Mouse (Mus musculus) liver (tissue): ENCODE data around the gene Eif3i.
"Not testable (repeated sequence)": the region's sequence is repeated elsewhere in the genome, so short reads cannot be mapped to it uniquely, and the experiment has no call there.

ENCODE experiments used
- DNase-seq: peaks from one replicate; pipeline ENCODE4 v3.0.0-alpha.2; 2020; ENCODE audit warnings: mixed read lengths

Gene Eif3i

DNA sequence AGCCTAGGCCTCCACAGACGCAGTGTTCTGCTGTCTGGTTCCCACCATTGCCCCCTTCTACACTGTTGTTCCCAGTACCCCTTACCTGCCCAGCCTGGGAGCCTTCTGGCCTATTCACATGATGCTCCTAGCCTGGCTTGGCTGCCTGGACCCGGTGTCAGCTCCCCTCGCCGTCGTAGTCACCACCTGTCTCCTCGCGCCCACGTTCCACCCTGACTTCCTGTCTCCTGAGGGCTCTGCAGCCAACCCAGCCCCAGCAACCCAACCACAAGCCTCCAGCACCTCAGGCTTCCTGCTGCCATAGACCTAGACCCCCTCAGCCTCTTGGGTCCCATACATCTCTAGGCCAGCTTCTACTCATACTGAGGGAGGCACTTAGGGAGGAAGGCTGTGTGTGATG lies 27.0 kb downstream of the Eif3i start, which contains the start of gene Lck:
TSS of gene Lck (minus strand) at position 212 of the 400 bp plus-strand sequence.
- DNase-seq, result no peak

DNA sequence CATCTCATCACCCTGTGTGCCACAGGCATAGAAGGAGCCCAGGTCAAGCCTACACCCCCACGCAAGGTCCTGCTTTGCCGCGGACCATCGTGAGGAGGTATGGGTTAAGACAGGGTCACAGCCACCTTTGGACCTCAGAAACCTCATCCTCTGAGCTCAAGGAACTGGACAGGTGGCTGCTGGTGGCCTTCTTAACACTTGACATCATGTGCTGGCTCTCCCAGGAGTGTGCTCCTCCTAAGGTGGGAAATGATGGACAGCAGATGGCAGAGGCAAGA lies 27.4 kb downstream of the Eif3i start:
- no peak for DNase-seq

DNA sequence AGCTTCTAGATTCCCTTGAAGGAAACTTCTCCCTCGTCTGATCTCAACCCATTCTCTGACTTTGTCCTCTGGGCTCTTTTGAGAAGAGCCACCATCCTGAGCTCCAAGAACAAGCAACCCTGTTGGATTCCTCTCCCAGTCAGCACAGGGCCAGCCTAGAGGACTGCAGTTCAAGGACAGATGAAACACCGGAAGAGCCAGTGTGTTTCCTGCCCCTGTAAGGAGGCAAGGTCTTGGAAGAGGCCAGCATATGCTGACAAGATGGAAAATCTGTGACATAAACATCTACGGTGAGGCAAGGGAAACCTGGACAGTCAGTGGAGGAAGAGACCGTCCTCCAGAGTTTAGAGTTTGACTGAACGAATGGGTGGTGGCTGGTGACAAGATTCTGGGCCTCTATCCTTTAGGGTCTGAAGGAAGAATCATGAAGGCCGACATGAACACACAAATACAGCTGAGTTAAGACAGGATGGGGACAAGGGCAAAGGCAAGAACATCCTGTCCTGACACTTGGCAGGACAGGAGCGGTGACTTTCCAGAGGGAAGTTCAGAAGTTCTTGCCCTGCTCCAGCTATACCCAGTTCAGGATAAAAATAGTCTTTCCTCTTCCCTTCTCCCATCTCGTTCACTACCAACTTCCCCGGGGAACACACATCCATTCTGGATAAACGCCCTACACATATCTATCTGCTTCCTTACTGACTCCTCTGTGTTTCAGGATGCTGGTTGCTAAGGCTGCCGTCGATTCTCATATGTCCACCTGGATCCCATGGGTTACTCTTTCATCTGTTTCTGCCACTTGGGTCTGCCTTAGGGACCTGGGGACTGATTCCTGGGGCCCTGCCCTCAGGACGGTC lies 28.0 kb downstream of the Eif3i start:
- no peak for DNase-seq

DNA sequence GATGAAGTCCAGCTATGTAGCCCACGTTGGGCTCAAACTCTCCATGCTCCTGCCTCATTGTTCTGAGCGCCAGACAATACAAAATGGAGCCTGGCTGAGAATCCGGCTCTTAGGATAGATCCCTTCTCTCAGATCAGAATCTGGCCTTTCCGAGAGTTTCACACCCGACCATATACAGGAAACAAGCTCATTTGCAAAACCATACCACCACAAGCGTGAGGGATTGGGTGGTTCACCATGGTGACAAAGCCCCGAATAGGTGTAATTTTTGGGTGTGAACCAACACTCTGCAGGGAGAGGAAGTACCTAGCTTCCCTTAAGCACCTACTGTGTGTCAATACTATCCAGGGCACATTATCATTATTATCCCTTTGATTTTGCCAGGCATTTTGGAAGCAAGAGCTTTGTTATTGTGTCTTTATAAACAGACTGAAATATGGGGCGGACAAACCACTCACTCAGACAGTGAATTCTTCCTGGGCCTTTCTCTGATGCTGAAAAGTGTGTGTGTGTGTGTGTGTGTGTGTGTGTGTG lies 28.8 kb downstream of the Eif3i start:
- DNase-seq, result no peak

DNA sequence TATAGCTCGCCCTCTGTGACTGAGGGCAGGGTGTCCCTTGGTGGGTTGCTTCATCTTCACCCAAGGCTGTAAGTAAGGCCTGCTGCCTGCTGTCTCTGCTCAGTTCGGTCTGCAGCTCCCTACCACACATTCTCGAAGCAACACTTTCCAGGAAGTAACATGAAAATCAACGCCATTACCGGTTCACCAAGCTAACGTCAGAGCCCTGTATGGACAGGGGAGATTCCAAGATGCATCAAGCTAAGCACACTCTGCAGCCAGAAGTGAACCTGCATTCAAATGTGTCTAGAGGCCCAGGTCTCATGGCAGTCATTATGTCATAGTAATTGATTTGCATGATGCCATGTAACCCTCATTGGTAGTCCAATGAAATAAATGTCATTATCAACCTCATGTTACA lies 30.4 kb downstream of the Eif3i start:
- DNase-seq, result no peak

DNA sequence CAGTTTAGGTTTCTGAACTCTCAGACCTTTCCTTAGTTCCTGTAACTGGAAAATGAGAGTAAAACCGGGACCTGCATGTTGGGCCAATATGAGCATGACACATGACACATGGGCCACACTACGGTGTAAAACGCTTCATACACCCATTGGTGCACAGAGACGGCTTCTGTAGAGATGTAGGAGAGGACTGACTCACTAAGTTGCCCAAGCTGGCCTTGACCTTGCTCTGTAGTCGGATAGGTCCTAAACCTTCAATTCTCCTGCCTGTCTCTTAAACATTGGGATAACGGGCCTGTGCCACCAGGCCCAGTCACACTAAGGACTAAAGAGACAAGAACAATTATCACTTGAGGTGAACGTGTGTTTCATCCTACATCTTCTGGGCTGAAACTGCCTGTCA lies 32.1 kb downstream of the Eif3i start:
- no peak for DNase-seq

DNA sequence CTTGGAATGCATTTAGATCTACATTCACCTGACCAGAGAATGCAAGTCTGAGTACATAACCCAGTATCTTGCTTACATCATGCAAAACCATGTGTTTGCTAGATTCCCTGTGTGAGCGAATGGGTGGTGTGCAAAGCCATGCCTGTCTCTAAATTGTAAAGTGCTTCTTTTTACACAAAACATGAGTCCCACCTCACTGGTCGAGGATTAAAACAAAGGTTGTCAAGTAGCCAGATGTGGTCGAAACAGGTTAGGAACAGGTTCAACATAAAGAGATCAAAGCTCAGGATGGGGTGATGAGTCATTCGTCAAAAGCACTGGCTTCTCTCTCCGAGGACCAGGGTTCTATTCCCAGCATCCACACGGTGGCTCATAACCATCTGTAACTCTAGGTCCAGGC lies 35.3 kb downstream of the Eif3i start:
- no peak for DNase-seq

DNA sequence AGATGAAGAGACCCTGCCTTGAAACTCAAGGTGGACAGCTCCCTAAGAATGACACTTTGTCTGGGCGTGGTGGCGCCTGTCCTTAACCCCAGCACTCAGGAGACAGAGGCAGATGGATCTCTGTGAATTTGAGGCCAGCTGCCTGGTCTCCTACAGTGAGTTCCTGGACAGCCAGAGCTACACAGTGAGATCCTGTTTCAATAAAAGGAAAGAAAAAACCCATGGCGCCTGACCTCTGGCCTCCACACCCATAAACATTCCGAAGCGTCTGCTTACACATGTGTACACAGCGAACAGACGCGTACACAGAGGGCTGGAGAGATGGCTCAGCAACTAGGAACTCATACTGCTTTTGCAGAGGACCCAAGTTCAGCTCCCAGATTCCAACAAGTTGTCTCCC lies 36.7 kb downstream of the Eif3i start:
- no peak for DNase-seq

DNA sequence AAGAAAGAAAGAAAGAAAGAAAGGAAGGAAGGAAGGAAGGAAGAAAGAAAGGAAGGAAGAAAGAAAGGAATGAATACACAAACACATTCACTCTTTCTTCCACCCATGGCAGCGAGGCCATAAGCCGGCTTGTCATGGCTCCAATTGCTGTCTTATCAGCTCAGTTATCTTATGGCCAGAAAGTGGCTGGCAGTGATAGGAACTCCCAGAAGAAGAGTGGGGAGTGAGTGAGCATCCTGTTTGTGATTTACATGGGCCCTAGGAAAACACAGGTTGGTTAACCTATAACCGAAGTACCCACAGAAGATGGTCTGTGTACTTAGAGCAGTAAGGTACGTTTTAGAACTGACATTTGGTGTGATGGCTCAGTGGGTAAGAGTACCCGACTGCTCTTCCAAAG lies 39.3 kb downstream of the Eif3i start:
- DNase-seq, result no peak

DNA sequence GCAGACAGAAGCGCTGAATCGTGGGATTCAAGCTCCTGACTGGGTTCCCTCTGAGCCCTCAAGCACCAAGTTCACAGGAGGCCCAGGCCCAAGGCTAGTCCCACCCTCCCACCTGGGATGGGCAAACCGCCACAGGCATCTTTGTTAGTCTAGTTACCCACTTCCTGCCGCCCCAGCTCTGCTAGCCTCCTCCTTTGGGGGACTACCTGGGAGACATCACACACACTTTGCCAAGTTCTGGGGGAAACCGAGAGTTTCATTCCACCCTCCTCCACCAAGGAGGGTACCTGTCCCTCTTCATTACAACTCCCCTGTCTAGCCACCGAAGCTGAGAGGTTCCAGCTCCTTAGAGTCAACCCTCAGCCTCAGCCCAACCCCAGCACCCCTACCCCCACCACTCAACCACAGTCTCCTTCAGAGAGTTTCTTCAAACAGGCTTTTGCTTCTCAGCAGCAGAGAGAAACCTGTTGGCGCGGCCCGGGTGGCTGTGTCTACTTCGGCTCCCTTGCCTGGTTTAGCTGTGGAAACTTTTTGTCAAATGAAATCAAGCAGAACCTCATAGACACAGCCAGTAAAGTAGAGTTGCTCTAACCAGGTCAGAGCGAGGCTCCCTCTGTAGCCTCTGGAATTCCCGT lies 42.0 kb downstream of the Eif3i start:
- no peak for DNase-seq

DNA sequence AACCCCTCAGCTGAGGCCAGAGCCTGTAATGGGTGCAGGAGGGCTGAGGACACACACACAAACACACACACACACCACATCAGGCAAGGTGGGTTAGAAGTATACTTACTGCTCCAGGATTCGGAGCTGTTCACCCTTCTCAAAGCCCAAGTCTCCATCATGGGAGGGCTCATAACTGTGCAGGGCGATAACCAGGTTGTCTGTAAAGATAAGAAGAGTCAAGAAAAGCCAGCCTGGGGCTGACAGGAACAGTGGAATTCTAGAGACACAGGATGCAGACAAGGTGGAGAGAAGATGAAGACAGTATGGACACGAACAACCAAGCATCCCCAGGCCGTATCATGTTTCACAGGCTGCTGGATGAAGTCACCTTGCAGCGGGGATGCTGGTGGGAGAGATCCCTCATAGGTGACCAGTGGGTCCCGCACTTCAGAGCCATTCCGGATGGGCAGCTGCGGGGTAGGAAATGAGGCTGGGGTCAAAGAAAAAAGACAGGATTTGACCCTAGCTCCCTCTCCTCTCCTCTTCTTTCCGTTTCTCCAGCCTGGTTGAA lies 43.1 kb downstream of the Eif3i start:
- peak; percentile 68 for DNase-seq

DNA sequence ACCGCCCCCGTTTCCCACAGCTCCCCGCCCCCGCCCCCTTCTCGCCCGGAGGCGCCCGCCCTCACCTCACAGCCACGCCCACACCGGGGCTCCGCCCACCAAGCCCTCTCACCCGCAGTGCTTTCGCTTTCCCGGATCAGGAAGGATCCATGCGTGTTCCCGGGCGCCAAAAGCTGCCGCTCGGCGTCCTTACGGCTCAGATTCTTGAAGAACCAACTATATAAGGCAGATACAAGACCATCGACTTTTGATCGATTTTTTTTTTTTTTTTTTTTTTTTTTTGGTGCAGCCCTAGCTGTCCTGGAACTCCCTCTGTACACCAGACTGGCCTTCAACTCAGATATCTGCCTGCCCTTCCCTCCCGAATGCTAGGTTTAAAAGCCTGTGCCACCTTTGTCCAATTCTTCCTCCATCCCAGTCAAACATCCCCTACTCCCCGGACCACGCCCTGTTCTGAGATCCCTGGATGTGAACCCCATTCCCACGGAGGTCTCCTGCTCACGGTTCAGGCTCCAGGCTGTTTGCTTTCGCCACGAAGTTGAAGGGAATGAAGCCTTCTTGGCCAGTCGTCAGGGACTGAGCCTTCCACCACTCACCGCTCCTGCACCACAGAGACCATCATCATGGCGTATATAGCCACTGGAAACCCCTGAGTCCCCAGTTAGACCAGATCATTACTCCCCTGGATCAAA lies 43.8 kb downstream of the Eif3i start:
- peak; percentile 97 for DNase-seq

DNA sequence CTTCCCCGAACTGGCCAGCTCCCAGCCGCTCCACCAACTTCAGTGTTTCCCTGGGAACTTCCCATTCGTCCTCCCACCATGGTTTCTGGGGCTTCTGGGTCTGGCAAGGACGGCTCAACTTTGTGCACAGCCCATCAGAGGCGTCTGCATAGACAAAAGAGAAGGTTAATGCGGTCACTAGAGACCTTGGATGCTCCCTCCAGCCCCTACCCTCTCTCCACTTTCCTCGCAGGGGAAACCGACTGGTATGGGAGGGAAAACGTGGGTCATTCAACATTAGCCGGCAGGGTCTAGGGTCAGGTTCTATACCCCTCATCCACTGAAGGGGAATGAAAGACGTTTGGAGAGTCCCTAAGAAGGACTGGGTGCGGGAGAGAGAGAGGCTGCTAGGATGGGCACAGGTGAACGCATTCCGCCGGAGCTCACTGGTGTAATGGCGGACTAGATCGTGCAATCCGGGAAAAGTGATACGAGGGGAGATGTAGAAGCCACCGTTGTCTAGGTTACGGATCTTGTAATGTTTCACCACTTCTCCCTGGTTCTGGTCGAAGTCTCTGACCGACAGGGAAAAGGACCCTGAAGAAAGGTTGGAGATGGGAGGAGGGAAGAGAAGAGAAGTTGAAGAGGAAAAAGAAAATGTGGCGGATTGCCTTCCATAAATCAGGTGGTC lies 44.5 kb downstream of the Eif3i start:
- no peak for DNase-seq

DNA sequence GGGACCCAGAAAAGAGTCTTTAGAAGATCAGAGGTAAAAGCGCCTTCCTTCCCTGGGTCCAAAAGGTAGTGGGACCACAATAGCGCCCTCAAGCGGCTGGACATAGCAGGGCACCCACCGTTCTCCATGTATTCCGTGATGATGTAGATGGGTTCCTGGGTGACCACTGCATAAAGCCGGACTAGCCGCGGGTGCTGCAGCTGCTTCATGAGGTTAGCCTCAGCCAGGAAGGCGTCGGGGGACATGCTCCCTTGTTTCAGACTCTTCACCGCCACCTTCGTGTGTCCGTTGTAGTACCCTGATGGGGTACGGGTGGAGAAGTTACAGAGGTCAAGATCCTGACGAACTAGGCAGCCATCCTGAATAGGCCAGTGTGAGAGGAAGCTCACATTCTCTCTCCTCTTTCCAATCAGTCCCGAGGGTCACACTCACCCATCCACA lies 45.0 kb downstream of the Eif3i start:
- peak; percentile 69 for DNase-seq

DNA sequence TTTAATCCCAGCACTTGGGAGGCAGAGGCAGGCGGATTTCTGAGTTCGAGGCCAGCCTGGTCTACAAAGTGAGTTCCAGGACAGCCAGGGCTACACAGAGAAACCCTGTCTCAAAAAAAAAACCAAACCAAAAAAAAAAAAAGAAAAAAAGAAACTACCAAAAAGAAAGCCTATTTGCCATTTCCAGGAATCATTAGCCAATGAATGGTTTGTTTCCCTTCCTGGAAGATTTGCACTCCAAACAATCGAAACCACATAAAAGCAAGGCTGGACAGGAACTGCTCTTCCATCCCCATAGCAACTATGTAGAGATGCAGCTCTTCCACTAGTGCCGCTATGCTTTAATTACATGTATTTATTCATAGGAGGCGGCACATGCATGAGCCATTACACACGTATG lies 45.9 kb downstream of the Eif3i start:
- DNase-seq, result not testable (repeated sequence)

DNA sequence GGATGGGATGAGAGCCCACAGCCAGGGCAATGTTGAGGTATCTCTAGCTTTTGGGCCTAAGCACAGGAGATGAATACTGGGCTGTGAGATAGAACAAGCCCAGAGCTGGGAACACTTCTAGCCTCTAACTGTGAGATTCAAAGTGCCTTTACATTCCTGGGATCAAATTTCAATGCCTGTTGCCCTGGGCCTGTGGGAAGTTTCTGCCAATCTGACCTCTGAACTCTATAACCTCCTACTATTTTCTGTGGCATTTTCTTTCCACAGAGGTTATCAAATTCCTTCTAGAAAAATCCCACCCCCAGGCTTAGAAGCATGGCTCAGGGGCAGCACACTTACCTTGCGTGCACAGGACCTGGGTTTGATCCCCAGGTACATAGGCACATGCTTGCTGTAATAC lies 50.2 kb downstream of the Eif3i start:
- DNase-seq, result no peak

DNA sequence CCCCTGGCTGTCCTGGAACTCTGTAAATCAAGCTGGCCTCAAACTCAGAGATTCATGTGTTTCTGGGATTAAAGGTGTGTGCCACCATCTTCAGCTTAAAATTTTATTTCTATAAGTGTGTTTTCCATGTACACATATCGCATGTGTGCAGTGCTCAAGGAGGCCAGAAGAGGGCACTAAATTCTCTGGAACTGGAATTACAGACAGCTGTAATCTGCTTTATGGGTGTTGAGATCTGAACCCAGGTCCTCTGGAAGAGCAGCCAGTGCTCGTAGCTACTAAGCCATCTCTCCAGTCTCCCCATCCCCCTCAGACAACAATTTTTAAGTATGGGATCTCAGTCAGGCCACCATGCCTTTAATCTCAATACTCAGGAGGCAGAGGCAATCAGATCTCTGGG lies 51.1 kb downstream of the Eif3i start:
- DNase-seq, result peak; percentile 69

DNA sequence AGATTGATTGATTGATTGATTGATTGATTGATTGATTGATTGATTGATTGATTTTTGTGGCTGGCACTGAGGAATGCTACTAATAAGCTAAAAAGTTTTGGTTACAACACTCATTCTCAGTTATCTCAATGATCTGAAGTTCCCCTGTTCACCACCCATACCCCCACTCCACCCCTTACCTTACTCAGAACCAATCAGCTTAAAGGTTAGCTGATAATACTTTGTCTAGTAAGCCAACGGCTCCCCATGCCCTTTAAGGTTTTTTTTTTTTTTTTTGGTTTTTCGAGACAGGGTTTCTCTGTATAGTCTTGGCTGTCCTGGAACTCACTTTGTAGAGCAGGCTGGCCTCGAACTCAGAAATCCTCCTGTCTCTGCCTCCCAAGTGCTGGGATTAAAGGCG lies 52.8 kb downstream of the Eif3i start:
- DNase-seq, result not testable (repeated sequence)

DNA sequence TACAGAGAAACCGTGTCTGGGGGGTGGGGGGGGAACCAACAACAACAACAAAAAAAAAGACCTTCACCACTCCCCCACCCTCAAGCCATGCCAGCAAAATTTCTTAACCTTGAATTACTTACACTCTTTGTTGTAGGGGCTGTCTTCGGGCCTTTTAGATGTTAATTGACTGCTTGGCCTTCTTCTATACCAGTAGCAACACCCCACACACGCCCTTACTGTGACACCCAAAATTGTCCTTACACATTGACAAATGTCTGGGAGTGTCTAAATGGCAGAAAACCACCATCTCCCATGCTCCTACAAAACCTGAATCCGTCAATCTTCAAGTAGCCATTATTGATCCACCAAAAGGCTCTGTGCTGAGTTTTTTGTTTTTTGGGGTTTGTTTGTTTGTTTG lies 56.3 kb downstream of the Eif3i start:
- DNase-seq, result no peak

DNA sequence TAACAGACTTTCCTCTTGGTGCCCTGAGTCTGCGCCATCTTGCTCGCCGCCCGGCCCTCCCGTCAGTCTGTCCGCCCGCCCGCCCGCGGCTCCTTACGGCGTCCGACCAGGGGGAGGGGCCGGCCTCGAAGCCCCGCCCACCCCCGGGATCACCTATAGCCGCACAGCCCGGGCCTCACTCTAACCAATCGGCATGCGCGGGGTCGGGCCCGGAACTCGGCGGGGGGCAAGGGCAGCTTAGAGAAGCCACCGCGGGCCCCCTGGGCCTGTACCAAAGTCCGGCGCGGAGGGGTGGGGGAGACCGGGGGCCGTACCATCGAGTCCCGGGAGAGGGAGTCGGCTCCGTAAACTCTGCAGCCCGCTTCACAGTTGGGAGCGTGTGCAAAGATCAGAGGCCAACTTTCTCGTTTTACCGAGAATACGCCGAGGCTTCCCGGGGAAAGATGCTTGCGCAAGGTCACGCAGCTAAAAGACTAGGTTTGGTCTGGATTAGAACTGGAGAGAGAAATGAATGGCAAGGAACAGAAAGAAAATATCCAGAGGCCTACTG lies 57.8 kb downstream of the Eif3i start, which contains the start of gene Hdac1:
TSS of gene Hdac1 (minus strand) at position 122 of the 550 bp plus-strand sequence.
- peak; percentile 99 for DNase-seq
